Mouse (Mus musculus) intestine, postnatal 0 days (tissue): Measurements from ENCODE around the gene Scn4b. TPM values are rescaled to one million over a fixed set of nuclear protein-coding genes. Genes with fewer than 3 reads are reported as not detected.
A peak's percentile ranks its signal among the peaks of the same experiment; 100 is the strongest.

ENCODE experiments used
- ATAC-seq: fragments of 200-750 bp; cut with Nextera tagmentation; 2 replicates; pipeline ENCODE4 v1.8.0; 2017; ENCODE audit warnings: mild to moderate bottlenecking, moderate TSS enrichment, moderate library complexity
- H3K27ac ChIP-seq: fragments of 300-500 bp; sonication (generic); 2 replicates; pipeline ENCODE4 v1.5.1; 2014; ENCODE audit warnings: mild to moderate bottlenecking, low read depth, low read length, moderate library complexity
- H3K27me3 ChIP-seq: fragments of 300-500 bp; sonication (generic); replicated peaks from 2 replicates; pipeline ENCODE4 v1.6.1; 2014; ENCODE audit warnings: low read length, mixed read lengths; ENCODE audit not compliant: control insufficient read depth, insufficient read depth
- H3K36me3 ChIP-seq: fragments of 300-500 bp; sonication (generic); 2 replicates; pipeline ENCODE4 v1.6.1; 2014; ENCODE audit warnings: mild to moderate bottlenecking, moderate library complexity; ENCODE audit not compliant: control insufficient read depth, insufficient read depth
- H3K4me1 ChIP-seq: fragments of 300-500 bp; sonication (generic); replicated peaks from 2 replicates; pipeline ENCODE4 v1.6.1; 2014; ENCODE audit warnings: antibody characterized with exemption, low read length, mixed read lengths; ENCODE audit not compliant: control insufficient read depth, insufficient read depth
- H3K4me2 ChIP-seq: fragments of 300-500 bp; sonication (generic); replicated peaks from 2 replicates; pipeline ENCODE4 v1.6.1; 2014; ENCODE audit warnings: low read depth, mild to moderate bottlenecking, moderate library complexity
- H3K4me3 ChIP-seq: fragments of 300-500 bp; sonication (generic); 2 replicates; pipeline ENCODE4 v1.5.1; 2014; ENCODE audit warnings: low read depth, low read length
- H3K9ac ChIP-seq: fragments of 300-500 bp; sonication (generic); 2 replicates; pipeline ENCODE4 v1.6.1; 2014; ENCODE audit warnings: mild to moderate bottlenecking, low read depth, low read length
- H3K9me3 ChIP-seq: fragments of 300-500 bp; sonication (generic); 2 replicates; pipeline ENCODE4 v1.6.1; 2016; ENCODE audit warnings: mixed run types; ENCODE audit not compliant: control insufficient read depth
- CTCF ChIP-seq: sonication (generic); IDR thresholded peaks from 2 replicates; pipeline ENCODE4 v1.5.1; 2016; ENCODE audit warnings: low read depth, mild to moderate bottlenecking, control low read depth, antibody characterized with exemption, moderate library complexity
- WGBS: fragments of 180-500 bp; shearing (Covaris S2); extraction: QIAGEN DNeasy Blood & Tissue Kit; methylation state at CpG from one replicate; pipeline ENCODE4 v1.1.7; 2014; 5-methylcytosine and 5-hydroxymethylcytosine counted together
- polyA plus RNA-seq: library from polyadenylated mRNA; unstranded; fragments of >200 nt; fragmentation: Nextera tagmentation; extraction: Ambion mirVana; gene quantifications from 2 replicates; pipeline ENCODE4 v1.2.1, GENCODE M21; 2015

The Scn4b gene
- polyA plus RNA-seq, 1 experiment from 2014 or later: 0.04 TPM

DNA sequence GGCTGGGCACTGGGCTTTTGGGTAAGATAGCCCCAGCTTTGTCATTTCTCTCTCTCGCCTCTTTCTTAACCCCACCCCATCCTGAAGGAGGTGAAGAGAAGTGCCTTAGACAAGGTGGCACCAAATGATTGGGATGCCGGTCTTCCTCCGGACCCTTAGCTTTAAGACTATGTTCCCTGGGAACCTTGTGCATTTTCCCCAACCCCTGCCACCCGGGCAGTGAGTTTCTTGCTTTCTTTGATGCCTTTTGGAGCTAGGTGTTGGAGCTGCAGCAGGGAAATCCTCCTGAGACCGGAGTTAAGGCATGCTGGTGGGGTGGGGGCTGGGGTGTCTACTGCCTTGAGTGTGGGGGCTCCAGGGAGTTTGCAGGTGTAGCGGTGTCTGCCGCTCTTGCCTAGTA is 887 bp downstream of the Scn4b start:
- Histone ChIP-seq H3K36me3 (no peaks in the 10 kb centered on the region), H3K9ac (no peak overlapping the region), H3K4me2 (peak overlapping the region; percentile 89), H3K4me3 (peak overlapping the region; percentile 49), H3K27ac (no peak overlapping the region), H3K27me3 (peaks cover 82% of the 10 kb centered on the region), H3K4me1 (no peaks in the 10 kb centered on the region; the same call in 1 of the 2 replicates), H3K9me3 (no peaks in the 10 kb centered on the region)
- 14% methylated on average over 7 of the region's 7 CpGs for WGBS
- no peak for TF ChIP-seq CTCF
- ATAC-seq: no peak

GRCm38 (mm10) chr9:45140945-45141344 is 2.8 kb downstream of the Scn4b start:
- H3K9ac ChIP-seq: no peak overlapping the region
- TF ChIP-seq CTCF: no peak
- no peak for ATAC-seq
- no peak overlapping the region for H3K4me3 ChIP-seq
- H3K27me3 ChIP-seq: peaks cover 88% of the 10 kb centered on the region
- no peaks in the 10 kb centered on the region for H3K36me3 ChIP-seq
- WGBS: 70% methylated on average over 7 of the region's 7 CpGs
- no peak overlapping the region for H3K4me2 ChIP-seq
- no peaks in the 10 kb centered on the region for H3K9me3 ChIP-seq
- no peak overlapping the region for H3K27ac ChIP-seq
- H3K4me1 ChIP-seq: peaks cover 3% of the 10 kb centered on the region; the same call in 1 of the 2 replicates

- no peaks in the 10 kb centered on the region for H3K9me3 ChIP-seq
- H3K9ac ChIP-seq: no peak overlapping the region
- ATAC-seq: no peak
- H3K27ac ChIP-seq: no peak overlapping the region
- no peak overlapping the region for H3K4me3 ChIP-seq
- WGBS: 61% methylated on average over 3 of the region's 3 CpGs
- no peak overlapping the region for H3K4me2 ChIP-seq
- no peak for TF ChIP-seq CTCF
- H3K27me3 ChIP-seq: peaks cover 78% of the 10 kb centered on the region
- H3K36me3 ChIP-seq: no peaks in the 10 kb centered on the region
- peaks cover 4% of the 10 kb centered on the region; the same call in 1 of the 2 replicates for H3K4me1 ChIP-seq
Measured at GRCm38 (mm10) chr9:45142686-45143085, 4.5 kb downstream of the Scn4b start.

DNA sequence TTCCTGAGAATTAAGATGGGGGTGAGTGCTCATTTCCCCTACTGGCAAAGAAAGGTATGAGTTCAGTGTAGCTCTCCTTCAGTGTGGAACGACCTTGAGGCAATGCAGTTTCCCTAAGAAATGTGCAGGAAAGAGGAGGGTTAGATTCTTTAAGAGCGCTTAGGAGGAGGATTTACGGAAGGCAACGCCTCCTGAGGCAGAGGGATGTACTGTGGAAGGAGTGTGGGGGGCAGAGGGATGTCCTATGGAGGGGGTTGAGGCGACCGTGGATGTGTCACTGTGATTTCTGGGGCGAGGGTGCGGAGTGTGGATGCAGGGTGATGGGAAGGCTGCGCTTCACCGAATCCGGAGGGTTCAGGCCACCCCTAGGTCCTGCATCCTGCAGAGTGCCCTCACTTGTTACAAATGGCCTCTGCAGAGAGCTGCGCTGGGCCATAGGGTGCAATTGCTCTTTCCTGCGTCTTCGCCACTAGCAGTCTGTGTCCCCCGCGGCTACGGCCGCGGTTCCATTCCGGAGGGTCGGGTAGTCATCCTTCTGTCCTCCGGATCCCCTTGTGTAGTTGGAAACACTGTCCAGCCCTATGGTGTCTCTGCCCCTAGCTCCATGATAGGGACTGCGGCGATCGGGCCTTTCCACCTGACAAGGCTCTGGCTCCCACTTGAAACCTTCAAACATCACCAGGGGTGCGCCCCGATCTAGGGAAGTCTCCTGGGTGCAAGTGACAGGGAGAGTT is 7.5 kb downstream of the Scn4b start:
- Histone ChIP-seq H3K27ac (no peak overlapping the region), H3K4me3 (peak overlapping the region; percentile 36), H3K36me3 (no peaks in the 10 kb centered on the region), H3K27me3 (peaks cover 53% of the 10 kb centered on the region), H3K9ac (0 out of 2 replicates have a peak overlapping the region, but pooled peaks have one; percentile 23), H3K4me2 (peak overlapping the region; percentile 67), H3K4me1 (peaks cover 4% of the 10 kb centered on the region; the same call in 1 of the 2 replicates), H3K9me3 (no peaks in the 10 kb centered on the region)
- 5% methylated on average over 27 of the region's 27 CpGs for WGBS
- ATAC-seq: no peak
- no peak for TF ChIP-seq CTCF

GRCm38 (mm10) chr9:45146267-45146597 is 8.0 kb downstream of the Scn4b start:
- Histone ChIP-seq H3K4me1 (peaks cover 4% of the 10 kb centered on the region; the same call in 1 of the 2 replicates), H3K27me3 (peaks cover 48% of the 10 kb centered on the region), H3K36me3 (no peaks in the 10 kb centered on the region), H3K9ac (0 out of 2 replicates have a peak overlapping the region, but pooled peaks have one; percentile 23), H3K9me3 (no peaks in the 10 kb centered on the region), H3K27ac (no peak overlapping the region), H3K4me3 (peak overlapping the region; percentile 36), H3K4me2 (peak overlapping the region; percentile 67)
- 0% methylated on average over 5 of the region's 5 CpGs for WGBS
- TF ChIP-seq CTCF: peak; percentile 90
- no peak for ATAC-seq

- Histone ChIP-seq H3K4me3 (no peak overlapping the region), H3K9ac (no peak overlapping the region), H3K9me3 (no peaks in the 10 kb centered on the region), H3K36me3 (no peaks in the 10 kb centered on the region), H3K4me2 (no peak overlapping the region), H3K27ac (no peak overlapping the region), H3K27me3 (peaks cover 8% of the 10 kb centered on the region), H3K4me1 (peaks cover 2% of the 10 kb centered on the region; the same call in 1 of the 2 replicates)
- no peak for ATAC-seq
- TF ChIP-seq CTCF: no peak
- WGBS: 50% methylated on average over 1 of the region's 1 CpGs
Measured at GRCm38 (mm10) chr9:45150933-45151332, 12.7 kb downstream of the Scn4b start.
